Mouse (Mus musculus) gastrocnemius, adult 18-20 months (tissue): ENCODE data around the gene Sgsm2. TPM values are rescaled to one million over a fixed set of nuclear protein-coding genes. Genes with fewer than 3 reads are reported as not detected.
"Not testable (repeated sequence)": the region's sequence is repeated elsewhere in the genome, so short reads cannot be mapped to it uniquely, and the experiment has no call there.

Source experiments
- DNase-seq: peaks from one replicate; pipeline ENCODE4 v3.0.0; 2021; ENCODE audit warnings: low spot score
- total RNA-seq, 2 experiments: library from RNA; stranded (reverse); gene quantifications; 2 replicates each; pipeline ENCODE4 v1.2.3; 2021

Gene Sgsm2
- total RNA-seq, 2 experiments from 2014 or later: 1.6 to 2.4 TPM

- peak; percentile 84 for DNase-seq
Measured at GRCm38 (mm10) chr11:74829812-74830211, 67.0 kb downstream of the Sgsm2 start.

GRCm38 (mm10) chr11:74828965-74829550 is 67.8 kb downstream of the Sgsm2 start:
- DNase-seq: no peak

GRCm38 (mm10) chr11:74828404-74828931 is 68.4 kb downstream of the Sgsm2 start:
- DNase-seq: no peak

GRCm38 (mm10) chr11:74827791-74828403 is 69.0 kb downstream of the Sgsm2 start:
- DNase-seq: no peak

GRCm38 (mm10) chr11:74826702-74827101 is 70.2 kb downstream of the Sgsm2 start:
- DNase-seq: no peak

GRCm38 (mm10) chr11:74826151-74826550 is 70.7 kb downstream of the Sgsm2 start:
- DNase-seq: no peak

- no peak for DNase-seq
Measured at GRCm38 (mm10) chr11:74822746-74823440, 74.0 kb downstream of the Sgsm2 start.

GRCm38 (mm10) chr11:74821463-74821862 is 75.4 kb downstream of the Sgsm2 start:
- no peak for DNase-seq

- no peak for DNase-seq
Measured at GRCm38 (mm10) chr11:74820921-74821320, 75.9 kb downstream of the Sgsm2 start.

GRCm38 (mm10) chr11:74815795-74816194 is 81.1 kb downstream of the Sgsm2 start:
- no peak for DNase-seq

GRCm38 (mm10) chr11:74811538-74811937 is 85.3 kb downstream of the Sgsm2 start:
- DNase-seq: no peak

- not testable (repeated sequence) for DNase-seq
Measured at GRCm38 (mm10) chr11:74811027-74811426, 85.8 kb downstream of the Sgsm2 start.

GRCm38 (mm10) chr11:74810134-74810533 is 86.7 kb downstream of the Sgsm2 start:
- no peak for DNase-seq

- no peak for DNase-seq
Measured at GRCm38 (mm10) chr11:74808251-74808853, 88.5 kb downstream of the Sgsm2 start.

- DNase-seq: no peak
Measured at GRCm38 (mm10) chr11:74807246-74807882, 89.5 kb downstream of the Sgsm2 start.

- no peak for DNase-seq
Measured at GRCm38 (mm10) chr11:74804081-74804627, 92.7 kb downstream of the Sgsm2 start.

GRCm38 (mm10) chr11:74800658-74801057 is 96.2 kb downstream of the Sgsm2 start:
- DNase-seq: no peak
